Mouse (Mus musculus) c-Kit-positive CD71-positive TER-119-positive erythroid progenitor cells, embryonic 14.5 days (primary cell): ENCODE measurements at regions not wholly inside any gene's neighbourhood (a gene's known extent, or its start where the extent isn't known, plus 50 kb on each side); places are given as distances from the start of the nearest gene placed in this dataset.

ENCODE experiments used
- DNase-seq: peaks from one replicate; pipeline ENCODE4 v3.0.0-alpha.2; 2013; ENCODE audit warnings: low spot score

DNA sequence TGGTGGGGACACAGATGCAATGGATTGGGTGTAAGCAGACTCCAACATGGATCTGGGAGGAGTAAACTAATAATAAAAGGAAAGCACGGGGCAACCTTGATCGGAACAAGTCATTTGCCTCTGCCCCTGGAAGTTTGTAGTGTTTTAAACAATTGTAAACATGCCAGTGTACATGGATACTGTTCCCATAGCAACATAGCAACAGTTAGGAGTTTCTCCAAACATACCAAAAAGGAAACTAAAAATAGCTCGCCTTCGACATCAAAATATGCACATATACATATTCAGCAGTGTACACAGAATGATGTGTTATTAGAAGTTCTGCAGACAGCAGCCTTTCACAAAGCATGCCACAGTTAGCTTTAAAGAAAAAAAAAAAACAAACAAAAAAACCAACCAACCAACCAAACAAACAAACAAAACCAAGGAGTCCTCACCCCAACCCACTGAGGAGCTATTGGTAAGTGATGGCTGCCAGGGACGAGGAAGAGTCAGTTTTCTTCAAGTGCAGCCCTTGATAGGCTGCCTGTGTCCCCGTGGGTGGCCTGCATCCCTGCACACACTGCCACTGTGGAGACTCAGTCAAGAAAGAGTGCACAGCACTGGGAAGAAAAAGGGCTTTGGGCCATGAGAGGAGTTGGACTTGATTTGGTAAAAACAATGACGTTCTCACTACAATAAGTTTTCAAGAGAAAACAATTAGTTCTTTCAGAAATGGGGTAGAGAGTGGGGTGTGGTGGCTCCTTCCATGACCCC lies 54.8 kb upstream of the Peli1 start:
- DNase-seq: no peak

DNA sequence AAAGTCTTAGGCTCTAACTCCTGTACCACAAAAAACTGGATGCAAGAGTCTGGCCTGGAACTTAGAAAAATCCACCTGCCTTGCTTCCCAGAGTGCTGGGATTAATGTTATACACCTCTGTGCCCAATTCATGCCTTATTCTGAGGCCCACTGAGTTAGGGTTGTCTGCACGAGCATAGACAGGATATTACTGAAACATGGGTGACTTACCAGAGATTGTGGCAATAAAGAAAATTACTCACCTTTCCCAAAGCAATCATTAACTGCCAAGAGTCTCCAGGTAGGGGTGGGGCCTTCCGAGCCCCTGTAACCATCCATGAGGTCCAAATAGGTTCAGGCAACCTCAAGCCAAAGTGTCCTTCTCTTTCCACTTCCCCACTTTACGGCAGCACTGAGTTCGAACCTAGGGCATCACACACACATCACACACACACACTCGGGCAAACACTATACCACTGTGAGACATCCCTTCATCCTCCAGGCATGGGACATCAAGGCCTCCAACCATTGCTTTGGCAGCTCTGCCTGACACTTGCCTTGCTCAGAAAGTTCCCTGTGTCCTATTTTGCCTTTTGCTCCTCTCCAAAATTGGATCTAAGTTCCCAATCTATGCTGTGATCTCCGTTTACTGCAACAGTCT lies 53.7 kb upstream of the Peli1 start:
- no peak for DNase-seq

DNA sequence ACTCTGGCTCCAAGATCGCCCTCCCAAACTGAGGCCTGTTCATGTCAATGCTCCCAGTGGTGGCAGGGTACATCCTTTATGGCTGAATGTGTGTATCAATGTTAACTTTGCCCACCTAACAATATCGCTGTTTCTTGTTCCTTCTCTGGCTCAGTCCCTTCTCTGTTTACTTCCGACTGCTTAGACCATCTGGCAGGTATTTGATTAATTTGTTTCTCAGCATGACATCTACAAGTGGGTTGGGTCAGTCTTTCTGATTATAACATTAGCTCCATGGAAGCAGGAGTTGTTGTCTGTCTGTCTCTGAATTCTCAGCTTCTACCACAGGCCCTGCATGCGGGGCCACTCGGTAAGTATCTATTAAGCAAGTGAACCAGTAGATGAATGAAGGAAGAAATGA lies 49.9 kb upstream of the Peli1 start:
- no peak for DNase-seq
